Mouse (Mus musculus) heart, embryonic 12.5 days (tissue): ENCODE data around the gene Gab1. TPM values are rescaled to one million over a fixed set of nuclear protein-coding genes. Genes with fewer than 3 reads are reported as not detected.

Experiments used
- ATAC-seq: fragments of 200-750 bp; cut with Nextera tagmentation; 2 replicates; pipeline ENCODE4 v1.8.0; 2017; ENCODE audit warnings: moderate TSS enrichment, moderate library complexity; ENCODE audit not compliant: insufficient number of reproducible peaks, low FRiP score
- H3K27ac ChIP-seq: fragments of 300-500 bp; sonication (generic); 2 replicates; pipeline ENCODE4 v1.5.1; 2016; ENCODE audit warnings: mild to moderate bottlenecking, moderate library complexity; ENCODE audit not compliant: poor library complexity, severe bottlenecking
- H3K27me3 ChIP-seq: fragments of 300-500 bp; sonication (generic); replicated peaks from 2 replicates; pipeline ENCODE4 v1.6.1; 2016; ENCODE audit warnings: mild to moderate bottlenecking, moderate library complexity
- H3K36me3 ChIP-seq: fragments of 300-500 bp; sonication (generic); 2 replicates; pipeline ENCODE4 v1.6.1; 2016; ENCODE audit warnings: mild to moderate bottlenecking, moderate library complexity
- H3K4me1 ChIP-seq: fragments of 300-500 bp; sonication (generic); replicated peaks from 2 replicates; pipeline ENCODE4 v1.6.1; 2016; ENCODE audit warnings: mild to moderate bottlenecking
- H3K4me2 ChIP-seq: fragments of 300-500 bp; sonication (generic); 2 replicates; pipeline ENCODE4 v1.6.1; 2016; ENCODE audit warnings: mild to moderate bottlenecking, moderate library complexity
- H3K4me3 ChIP-seq: fragments of 300-500 bp; sonication (generic); 2 replicates; pipeline ENCODE4 v1.5.1; 2016; ENCODE audit warnings: mild to moderate bottlenecking
- H3K9ac ChIP-seq: fragments of 300-500 bp; sonication (generic); 2 replicates; pipeline ENCODE4 v1.6.1; 2016; ENCODE audit warnings: mild to moderate bottlenecking, moderate library complexity
- H3K9me3 ChIP-seq: fragments of 300-500 bp; sonication (generic); replicated peaks from 2 replicates; pipeline ENCODE4 v1.6.1; 2016; ENCODE audit warnings: mild to moderate bottlenecking, moderate library complexity
- WGBS: fragments of 180-500 bp; shearing (Covaris S2); methylation state at CpG from one replicate; pipeline ENCODE4 v1.1.7; 2016; 5-methylcytosine and 5-hydroxymethylcytosine counted together
- polyA plus RNA-seq: library from polyadenylated mRNA; unstranded; fragments of >200 nt; fragmentation: Nextera tagmentation; extraction: Ambion mirVana; gene quantifications from 2 replicates; pipeline ENCODE4 v1.2.1, GENCODE M21; 2016

Gab1 gene
- polyA plus RNA-seq, 1 experiment from 2014 or later, result 42.5 TPM

GRCm38 (mm10) chr8:80807807-80808505, 72.4 kb downstream of the Gab1 start:
- H3K4me3 ChIP-seq, result no peak overlapping the region
- peaks cover 79% of the 10 kb centered on the region for H3K4me1 ChIP-seq
- no peaks in the 10 kb centered on the region for H3K9me3 ChIP-seq
- H3K27me3 ChIP-seq, result no peaks in the 10 kb centered on the region
- peak overlapping the region; percentile 32 for H3K4me2 ChIP-seq
- H3K27ac ChIP-seq, result peak overlapping the region; percentile 81
- no peaks in the 10 kb centered on the region; the same call in 1 of the 2 replicates for H3K36me3 ChIP-seq
- ATAC-seq, result no peak
- 45% methylated on average over 13 of the region's 13 CpGs for WGBS
- H3K9ac ChIP-seq, result peak overlapping the region; percentile 27; the same call in 1 of the 2 replicates

- WGBS, result 31% methylated on average over 4 of the region's 4 CpGs
- H3K9me3 ChIP-seq, result no peaks in the 10 kb centered on the region
- peak overlapping the region; percentile 26 for H3K27ac ChIP-seq
- no peak overlapping the region for H3K4me2 ChIP-seq
- no peak overlapping the region for H3K4me3 ChIP-seq
- H3K9ac ChIP-seq, result 0 out of 2 replicates have a peak overlapping the region, but pooled peaks have one; percentile 19
- H3K4me1 ChIP-seq, result peaks cover 52% of the 10 kb centered on the region
- no peaks in the 10 kb centered on the region for H3K27me3 ChIP-seq
- no peak for ATAC-seq
- peaks cover 15% of the 10 kb centered on the region for H3K36me3 ChIP-seq
Observed at GRCm38 (mm10) chr8:80804066-80804619, 76.2 kb downstream of the Gab1 start.

GRCm38 (mm10) chr8:80798778-80799177, 81.5 kb downstream of the Gab1 start:
- H3K4me3 ChIP-seq, result no peak overlapping the region
- H3K27ac ChIP-seq, result no peak overlapping the region

GRCm38 (mm10) chr8:80798198-80798777, 82.0 kb downstream of the Gab1 start:
- no peak overlapping the region for H3K9ac ChIP-seq
- no peak overlapping the region for H3K4me2 ChIP-seq
- 0 out of 2 replicates have a peak overlapping the region, but pooled peaks have one; percentile 9 for H3K27ac ChIP-seq
- no peak for ATAC-seq
- H3K27me3 ChIP-seq, result no peaks in the 10 kb centered on the region
- WGBS, result 85% methylated on average over 7 of the region's 7 CpGs
- H3K4me1 ChIP-seq, result peaks cover 25% of the 10 kb centered on the region
- no peaks in the 10 kb centered on the region for H3K9me3 ChIP-seq
- H3K4me3 ChIP-seq, result no peak overlapping the region
- peaks cover 22% of the 10 kb centered on the region for H3K36me3 ChIP-seq

More at GRCm38 (mm10) chr8:80798778-80799177, 81.5 kb downstream of the Gab1 start:
- WGBS, result 94% methylated on average over 3 of the region's 3 CpGs
- Histone ChIP-seq H3K4me1 (peaks cover 29% of the 10 kb centered on the region), H3K9ac (no peak overlapping the region), H3K36me3 (peaks cover 22% of the 10 kb centered on the region), H3K27me3 (no peaks in the 10 kb centered on the region), H3K9me3 (no peaks in the 10 kb centered on the region), H3K4me2 (no peak overlapping the region)
- no peak for ATAC-seq

GRCm38 (mm10) chr8:80796070-80796469, 84.2 kb downstream of the Gab1 start:
- Histone ChIP-seq H3K27ac (no peak overlapping the region), H3K4me2 (no peak overlapping the region), H3K9me3 (no peaks in the 10 kb centered on the region)

GRCm38 (mm10) chr8:80794585-80795509, 85.5 kb downstream of the Gab1 start:
- H3K27me3 ChIP-seq, result no peaks in the 10 kb centered on the region
- H3K4me1 ChIP-seq, result peaks cover 25% of the 10 kb centered on the region
- H3K9me3 ChIP-seq, result no peaks in the 10 kb centered on the region
- ATAC-seq, result no peak
- 90% methylated on average over 19 of the region's 19 CpGs for WGBS
- H3K9ac ChIP-seq, result no peak overlapping the region
- H3K27ac ChIP-seq, result no peak overlapping the region
- H3K36me3 ChIP-seq, result peaks cover 36% of the 10 kb centered on the region
- no peak overlapping the region for H3K4me3 ChIP-seq
- H3K4me2 ChIP-seq, result no peak overlapping the region

More at GRCm38 (mm10) chr8:80796070-80796469, 84.2 kb downstream of the Gab1 start:
- WGBS, result 83% methylated on average over 4 of the region's 4 CpGs
- H3K4me3 ChIP-seq, result no peak overlapping the region
- ATAC-seq, result no peak
- H3K27me3 ChIP-seq, result no peaks in the 10 kb centered on the region
- H3K36me3 ChIP-seq, result peaks cover 32% of the 10 kb centered on the region
- no peak overlapping the region for H3K9ac ChIP-seq
- peaks cover 25% of the 10 kb centered on the region for H3K4me1 ChIP-seq

GRCm38 (mm10) chr8:80793791-80794515, 86.4 kb downstream of the Gab1 start:
- H3K27me3 ChIP-seq, result no peaks in the 10 kb centered on the region
- H3K36me3 ChIP-seq, result peaks cover 28% of the 10 kb centered on the region
- H3K27ac ChIP-seq, result 0 out of 2 replicates have a peak overlapping the region, but pooled peaks have one; percentile 17
- no peak overlapping the region for H3K4me2 ChIP-seq
- H3K4me3 ChIP-seq, result no peak overlapping the region
- ATAC-seq, result no peak
- peaks cover 25% of the 10 kb centered on the region for H3K4me1 ChIP-seq
- 72% methylated on average over 11 of the region's 11 CpGs for WGBS
- no peak overlapping the region for H3K9ac ChIP-seq
- H3K9me3 ChIP-seq, result no peaks in the 10 kb centered on the region

- Histone ChIP-seq H3K4me2 (no peak overlapping the region), H3K27ac (no peak overlapping the region), H3K4me1 (peaks cover 24% of the 10 kb centered on the region), H3K9ac (no peak overlapping the region), H3K4me3 (no peak overlapping the region), H3K27me3 (no peaks in the 10 kb centered on the region), H3K9me3 (no peaks in the 10 kb centered on the region), H3K36me3 (peaks cover 38% of the 10 kb centered on the region)
- 90% methylated on average over 5 of the region's 5 CpGs for WGBS
- no peak for ATAC-seq
Observed at GRCm38 (mm10) chr8:80792214-80792613, 88.1 kb downstream of the Gab1 start.

- peaks cover 62% of the 10 kb centered on the region for H3K36me3 ChIP-seq
- WGBS, result 91% methylated on average over 6 of the region's 6 CpGs
- H3K4me3 ChIP-seq, result no peak overlapping the region
- peaks cover 13% of the 10 kb centered on the region; the same call in 1 of the 2 replicates for H3K4me1 ChIP-seq
- H3K4me2 ChIP-seq, result no peak overlapping the region
- H3K9ac ChIP-seq, result no peak overlapping the region
- H3K9me3 ChIP-seq, result no peaks in the 10 kb centered on the region
- H3K27me3 ChIP-seq, result no peaks in the 10 kb centered on the region
- no peak for ATAC-seq
- no peak overlapping the region for H3K27ac ChIP-seq
Observed at GRCm38 (mm10) chr8:80789324-80789723, 91.0 kb downstream of the Gab1 start.

GRCm38 (mm10) chr8:80784559-80784958, 95.8 kb downstream of the Gab1 start:
- H3K36me3 ChIP-seq, result peaks cover 75% of the 10 kb centered on the region
- ATAC-seq, result no peak
- WGBS, result 87% methylated on average over 9 of the region's 9 CpGs
- H3K27me3 ChIP-seq, result no peaks in the 10 kb centered on the region
- peaks cover 11% of the 10 kb centered on the region for H3K4me1 ChIP-seq
- no peak overlapping the region for H3K27ac ChIP-seq
- H3K4me2 ChIP-seq, result no peak overlapping the region
- no peak overlapping the region for H3K9ac ChIP-seq
- no peaks in the 10 kb centered on the region for H3K9me3 ChIP-seq
- H3K4me3 ChIP-seq, result no peak overlapping the region
